Mouse (Mus musculus): ENCODE results near the gene Arhgef2. TPM values are rescaled to one million over a fixed set of nuclear protein-coding genes. Genes with fewer than 3 reads are reported as not detected.

Arhgef2 gene
- polyA plus RNA-seq, 2 experiments, result 8.9 to 10.1 TPM

- Histone ChIP-seq H3K27ac (no peak overlapping the region), H3K9ac (replicated peaks) (no peak overlapping the region), H3K27me3 (ENCODE audit: control insufficient read depth, insufficient read depth, low read length) (no peaks in the 10 kb centered on the region), H3K4me2 (ENCODE audit: low read depth) (no peak overlapping the region), H3K4me3 (ENCODE audit: insufficient read depth in 1 of 2, low read depth in 2 of 2, low read length in 2 of 2) (no peak overlapping the region), H3K9me3 (ENCODE audit: control insufficient read depth, low read length) (no peaks in the 10 kb centered on the region), H3K4me1 (replicated peaks; ENCODE audit: control insufficient read depth in 2 of 2, insufficient read depth in 2 of 2, low read length in 1 of 2) (peaks cover 13 to 46% of the 10 kb centered on the region in 2 experiments), H3K36me3 (replicated peaks; ENCODE audit: control insufficient read depth, insufficient read depth, low read depth) (no peaks in the 10 kb centered on the region; the same call in 1 of the 2 replicates)
- DNase-seq (ENCODE audit: low read depth in 3 of 3, low spot score in 3 of 3) (no peak), ATAC-seq (ENCODE audit: insufficient read depth) (no peak)
- 82% methylated on average over 7 of the region's 7 CpGs for WGBS (ENCODE audit: insufficient replicate concordance)
- TF ChIP-seq EP300 (IDR thresholded peaks at IDR 0.05; ENCODE audit: low read depth) (no peak), CTCF (IDR thresholded peaks at IDR 0.05; ENCODE audit: low read depth) (no peak)
Observed at GRCm38 (mm10) chr3:88625531-88625930, 19.8 kb downstream of the Arhgef2 start.

- no peaks in the 10 kb centered on the region; the same call in 1 of the 2 replicates for H3K36me3 ChIP-seq (replicated peaks; ENCODE audit: control insufficient read depth, insufficient read depth, low read depth)
- ATAC-seq (ENCODE audit: insufficient read depth), result no peak
- TF ChIP-seq EP300 (IDR thresholded peaks at IDR 0.05; ENCODE audit: low read depth), result no peak
- no peak for TF ChIP-seq CTCF (IDR thresholded peaks at IDR 0.05; ENCODE audit: low read depth)
- H3K4me3 ChIP-seq (ENCODE audit: insufficient read depth in 1 of 2, low read depth in 2 of 2, low read length in 2 of 2), result no peak overlapping the region
- H3K27ac ChIP-seq, result no peak overlapping the region
- no peak overlapping the region for H3K9ac ChIP-seq (replicated peaks)
- no peaks in the 10 kb centered on the region for H3K9me3 ChIP-seq (ENCODE audit: control insufficient read depth, low read length)
- H3K4me2 ChIP-seq (ENCODE audit: low read depth), result no peak overlapping the region
- WGBS (ENCODE audit: insufficient replicate concordance), result 63% methylated on average over 7 of the region's 7 CpGs
- no peaks in the 10 kb centered on the region for H3K27me3 ChIP-seq (ENCODE audit: control insufficient read depth, insufficient read depth, low read length)
- peaks cover 13 to 43% of the 10 kb centered on the region in 2 experiments for H3K4me1 ChIP-seq (replicated peaks; ENCODE audit: control insufficient read depth in 2 of 2, insufficient read depth in 2 of 2, low read length in 1 of 2)
- no peak for DNase-seq (ENCODE audit: low read depth in 3 of 3, low spot score in 3 of 3)
Observed at GRCm38 (mm10) chr3:88626316-88626715, 20.6 kb downstream of the Arhgef2 start.

- Histone ChIP-seq H3K36me3 (replicated peaks; ENCODE audit: control insufficient read depth, insufficient read depth, low read depth) (no peaks in the 10 kb centered on the region; the same call in 1 of the 2 replicates), H3K4me3 (ENCODE audit: insufficient read depth in 1 of 2, low read depth in 2 of 2, low read length in 2 of 2) (no peak overlapping the region), H3K9ac (replicated peaks) (no peak overlapping the region), H3K4me2 (ENCODE audit: low read depth) (no peak overlapping the region), H3K27ac (no peak overlapping the region), H3K27me3 (ENCODE audit: control insufficient read depth, insufficient read depth, low read length) (no peaks in the 10 kb centered on the region), H3K9me3 (ENCODE audit: control insufficient read depth, low read length) (no peaks in the 10 kb centered on the region), H3K4me1 (replicated peaks; ENCODE audit: control insufficient read depth in 2 of 2, insufficient read depth in 2 of 2, low read length in 1 of 2) (peaks cover 13 to 41% of the 10 kb centered on the region in 2 experiments)
- TF ChIP-seq EP300 (IDR thresholded peaks at IDR 0.05; ENCODE audit: low read depth) (no peak), CTCF (IDR thresholded peaks at IDR 0.05; ENCODE audit: low read depth) (no peak)
- no peak for DNase-seq (ENCODE audit: low read depth in 3 of 3, low spot score in 3 of 3)
- peak; percentile 78 for ATAC-seq (ENCODE audit: insufficient read depth)
- 4% methylated on average over 4 of the region's 4 CpGs for WGBS (ENCODE audit: insufficient replicate concordance)
Observed at GRCm38 (mm10) chr3:88627114-88627513, 21.3 kb downstream of the Arhgef2 start.

- no peak for ATAC-seq (ENCODE audit: insufficient read depth)
- H3K9ac ChIP-seq (replicated peaks), result no peak overlapping the region
- H3K36me3 ChIP-seq (replicated peaks; ENCODE audit: control insufficient read depth, insufficient read depth, low read depth), result no peaks in the 10 kb centered on the region; the same call in 1 of the 2 replicates
- H3K4me2 ChIP-seq (ENCODE audit: low read depth), result no peak overlapping the region
- H3K4me1 ChIP-seq (replicated peaks; ENCODE audit: control insufficient read depth in 2 of 2, insufficient read depth in 2 of 2, low read length in 1 of 2), result peaks cover 10 to 40% of the 10 kb centered on the region in 2 experiments
- TF ChIP-seq CTCF (IDR thresholded peaks at IDR 0.05; ENCODE audit: low read depth), result no peak
- no peak for TF ChIP-seq EP300 (IDR thresholded peaks at IDR 0.05; ENCODE audit: low read depth)
- H3K27me3 ChIP-seq (ENCODE audit: control insufficient read depth, insufficient read depth, low read length), result no peaks in the 10 kb centered on the region
- H3K27ac ChIP-seq, result no peak overlapping the region
- H3K4me3 ChIP-seq (ENCODE audit: insufficient read depth in 1 of 2, low read depth in 2 of 2, low read length in 2 of 2), result no peak overlapping the region
- no peak for DNase-seq (ENCODE audit: low read depth in 3 of 3, low spot score in 3 of 3)
- 55% methylated on average over 2 of the region's 2 CpGs for WGBS (ENCODE audit: insufficient replicate concordance)
- no peaks in the 10 kb centered on the region for H3K9me3 ChIP-seq (ENCODE audit: control insufficient read depth, low read length)
Observed at GRCm38 (mm10) chr3:88627535-88627934, 21.8 kb downstream of the Arhgef2 start.

GRCm38 (mm10) chr3:88628766-88629165, 23.0 kb downstream of the Arhgef2 start:
- Histone ChIP-seq H3K9ac (replicated peaks) (no peak overlapping the region), H3K9me3 (ENCODE audit: control insufficient read depth, low read length) (no peaks in the 10 kb centered on the region), H3K36me3 (replicated peaks; ENCODE audit: control insufficient read depth, insufficient read depth, low read depth) (no peaks in the 10 kb centered on the region; the same call in 1 of the 2 replicates), H3K27me3 (ENCODE audit: control insufficient read depth, insufficient read depth, low read length) (no peaks in the 10 kb centered on the region), H3K4me3 (ENCODE audit: insufficient read depth in 1 of 2, low read depth in 2 of 2, low read length in 2 of 2) (no peak overlapping the region), H3K27ac (no peak overlapping the region), H3K4me1 (replicated peaks; ENCODE audit: control insufficient read depth in 2 of 2, insufficient read depth in 2 of 2, low read length in 1 of 2) (peaks cover 10 to 35% of the 10 kb centered on the region in 2 experiments), H3K4me2 (ENCODE audit: low read depth) (no peak overlapping the region)
- WGBS (ENCODE audit: insufficient replicate concordance), result 51% methylated on average over 4 of the region's 4 CpGs
- ATAC-seq (ENCODE audit: insufficient read depth) (no peak), DNase-seq (ENCODE audit: low read depth in 3 of 3, low spot score in 3 of 3) (no peak)
- TF ChIP-seq CTCF (IDR thresholded peaks at IDR 0.05; ENCODE audit: low read depth) (no peak), EP300 (IDR thresholded peaks at IDR 0.05; ENCODE audit: low read depth) (no peak)
